Mouse (Mus musculus) lung, adult 2 months (tissue): ENCODE measurements around the gene Tcf7l1.

Experiments
- CTCF ChIP-seq: fragments of 200-500 bp; IDR thresholded peaks from 2 replicates; pipeline ENCODE4 v1.5.1; 2011; ENCODE audit warnings: mild to moderate bottlenecking, low read length, control low read depth; ENCODE audit not compliant: insufficient read depth
- POLR2A ChIP-seq: fragments of 200-500 bp; IDR thresholded peaks from 2 replicates; pipeline ENCODE4 v1.6.1; 2011; ENCODE audit warnings: low read depth, mild to moderate bottlenecking, control low read depth, low read length, borderline replicate concordance; ENCODE audit errors: extremely low read depth

DNA sequence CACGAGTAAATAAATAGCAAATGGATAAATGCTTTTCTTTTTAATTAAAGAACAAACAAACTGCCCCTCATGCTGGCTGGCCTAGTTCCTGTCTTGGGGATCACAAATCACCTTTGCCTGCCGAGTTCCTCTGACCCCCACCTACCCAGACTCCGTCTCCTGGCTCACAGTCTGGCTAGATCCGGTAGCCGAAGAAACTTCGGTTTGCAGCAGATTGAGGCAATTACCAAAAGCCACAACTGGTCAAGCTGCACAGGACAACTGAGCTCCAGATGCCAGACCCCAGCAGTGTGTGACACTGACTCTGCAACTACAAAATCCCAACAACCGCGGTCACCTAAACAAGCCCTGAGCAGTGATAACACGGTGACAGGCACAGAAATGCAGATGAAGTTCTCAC, 34.8 kb downstream of the Tcf7l1 start:
- TF ChIP-seq CTCF (no peak), POLR2A (no peak)
